ENCODE assay signal across 9 mouse cellular contexts in the genomic region with DNA sequence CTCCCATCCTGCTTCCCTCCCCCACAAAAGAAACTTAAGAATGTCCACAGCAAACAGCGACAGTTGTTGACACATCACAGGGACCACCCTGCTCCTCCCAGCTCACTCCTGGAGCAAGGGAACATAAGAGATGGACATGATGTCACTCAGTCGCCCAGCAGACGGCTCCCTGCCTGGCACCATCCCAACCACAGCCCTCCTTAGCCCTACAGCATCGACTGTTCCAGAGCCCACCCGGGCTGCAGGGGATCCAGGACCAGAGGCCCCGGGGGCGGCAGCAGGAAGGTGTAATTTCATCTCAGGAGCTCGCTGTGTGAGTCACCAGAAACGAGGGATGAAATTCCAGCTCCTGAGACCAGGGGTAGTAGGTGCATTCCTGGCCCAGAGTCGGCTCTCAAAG. TPM values are rescaled to one million over a fixed set of nuclear protein-coding genes. Genes with fewer than 3 reads are reported as not detected.
DNase-seq lines count a peak whose midpoint lies in the region; ATAC-seq and TF ChIP-seq lines count a peak whose summit lies in the region.
"Had no signal": no experiment of that assay in that cellular context is flagged by ENCODE, and none has a peak within 500 bp of the region (broad histone marks: within the 10 kb centered on the region; RNA-seq: fewer than 3 reads in every experiment).

No protein-coding gene starts in this region.

- H3K27me3 ChIP-seq in kidney, embryonic 14.5 days (ENCODE audit: control insufficient read depth, insufficient read depth, low read length), result no peaks in the 10 kb centered on the region
- no peaks in the 10 kb centered on the region for H3K27me3 ChIP-seq in kidney, adult 2 months (replicated peaks; ENCODE audit: control insufficient read depth, insufficient read depth, low read length)
- H3K27me3 ChIP-seq in limb, embryonic 13.5 days, result no peaks in the 10 kb centered on the region
- H3K27me3 ChIP-seq: hindbrain, embryonic 15.5 days had no signal

- TF ChIP-seq CTCF in kidney, adult 2 months (conservative IDR thresholded peaks at IDR 0.05; ENCODE audit: insufficient read depth, insufficient read length, low read depth, low read length), result no peak

- H3K4me1 ChIP-seq in kidney, embryonic 14.5 days (ENCODE audit: control insufficient read depth, insufficient read depth, low read length), result peaks cover 17% of the 10 kb centered on the region
- no peaks in the 10 kb centered on the region for H3K4me1 ChIP-seq in kidney, adult 2 months (ENCODE audit: control insufficient read depth, insufficient read depth, low read length)
- H3K4me1 ChIP-seq in limb, embryonic 13.5 days, result peaks cover 26% of the 10 kb centered on the region

- H3K9ac ChIP-seq in kidney, embryonic 14.5 days (ENCODE audit: low read depth, low read length), result 0 out of 2 replicates have a peak overlapping the region, but pooled peaks have one; percentile 20
- no peak overlapping the region for H3K9ac ChIP-seq in limb, embryonic 13.5 days
- H3K9ac ChIP-seq: hindbrain, embryonic 15.5 days had no signal

- no peak overlapping the region for H3K4me3 ChIP-seq in kidney, embryonic 14.5 days (ENCODE audit: low read length)
- H3K4me3 ChIP-seq in kidney, adult 2 months (ENCODE audit: insufficient read depth, low read depth, low read length), result no peak overlapping the region
- no peak overlapping the region for H3K4me3 ChIP-seq in limb, embryonic 13.5 days
- H3K4me3 ChIP-seq: hindbrain, embryonic 15.5 days had no signal

- H3K4me2 ChIP-seq in kidney, embryonic 14.5 days (replicated peaks; ENCODE audit: low read depth, low read length), result peak overlapping the region; percentile 17
- peak overlapping the region; percentile 15; the same call in 1 of the 2 replicates for H3K4me2 ChIP-seq in limb, embryonic 13.5 days (replicated peaks)
- H3K4me2 ChIP-seq: hindbrain, embryonic 15.5 days had no signal

- DNase-seq in adrenal gland, postnatal 14 days, result peak; percentile 60
- DNase-seq in adrenal gland, postnatal 4 days (ENCODE audit: low spot score in 2 of 2), result no peak
- no peak for DNase-seq in kidney, adult 2 months
- peak; percentile 39 for DNase-seq in MN1 (ENCODE audit: low spot score)
- DNase-seq in retina, postnatal 1 day, result no peak

- WGBS in kidney, embryonic 14.5 days, result 10% methylated on average over 10 of the region's 10 CpGs
- 27% methylated on average over 10 of the region's 10 CpGs for WGBS in kidney, adult 2 months
- 41% methylated on average over 10 of the region's 10 CpGs for WGBS in limb, embryonic 13.5 days

- ATAC-seq in kidney, embryonic 14.5 days (ENCODE audit: low FRiP score, low TSS enrichment), result peak; percentile 89
- peak; percentile 69 for ATAC-seq in limb, embryonic 13.5 days (ENCODE audit: low FRiP score, low read depth)
- no peak for ATAC-seq in granulocyte monocyte progenitor cell, adult 5-6 weeks (replicated peaks; ENCODE audit: poor library complexity, severe bottlenecking)

- peaks cover 6% of the 10 kb centered on the region; the same call in 1 of the 2 replicates for H3K9me3 ChIP-seq in kidney, embryonic 14.5 days (ENCODE audit: control insufficient read depth, low read length)
- peaks cover 4% of the 10 kb centered on the region; the same call in 1 of the 2 replicates for H3K9me3 ChIP-seq in limb, embryonic 13.5 days
- H3K9me3 ChIP-seq: hindbrain, embryonic 15.5 days had no signal

- peak overlapping the region; percentile 73; the same call in 1 of the 2 replicates for H3K27ac ChIP-seq in kidney, embryonic 14.5 days (ENCODE audit: low read depth, low read length)
- no peak overlapping the region for H3K27ac ChIP-seq in kidney, adult 2 months (ENCODE audit: insufficient read depth, low read depth, low read length)
- peak overlapping the region; percentile 52 for H3K27ac ChIP-seq in limb, embryonic 13.5 days
- H3K27ac ChIP-seq: hindbrain, embryonic 15.5 days had no signal

- TF ChIP-seq POLR2A in kidney, adult 2 months (IDR thresholded peaks at IDR 0.05; ENCODE audit: low read depth, low read length), result no peak

- H3K36me3 ChIP-seq in kidney, embryonic 14.5 days (ENCODE audit: control insufficient read depth, insufficient read depth, low read length), result peaks cover 2% of the 10 kb centered on the region; the same call in 1 of the 2 replicates
- H3K36me3 ChIP-seq in kidney, adult 2 months (ENCODE audit: control insufficient read depth, insufficient read depth, low read length), result no peaks in the 10 kb centered on the region
- H3K36me3 ChIP-seq in limb, embryonic 13.5 days, result peaks cover 53% of the 10 kb centered on the region
- H3K36me3 ChIP-seq: hindbrain, embryonic 15.5 days had no signal

RNA-seq across cellular contexts. Expression of a gene that starts 10.6 kb away (rescaled TPM):
- 61.7 and 69.6 TPM in 2 replicates for total RNA-seq in adrenal gland, postnatal 14 days (2021)
- total RNA-seq in adrenal gland, postnatal 4 days (2021), result 100 to 1,000 TPM in 1 of 2 experiments, 10 to 100 TPM in 1; 93.5 to 104 TPM
- 60.9 and 84.8 TPM in 2 replicates for polyA plus RNA-seq in kidney, embryonic 14.5 days (2014; fragmentation: Nextera tagmentation; extraction: Ambion mirVana)
- 22.4 and 24.0 TPM in 2 replicates for polyA plus RNA-seq in kidney, adult 2 months (2012; rRNA removed)
- 137 and 141 TPM in 2 replicates for polyA plus RNA-seq in limb, embryonic 13.5 days (2015; fragmentation: Nextera tagmentation; extraction: Ambion mirVana)
- 28.2 and 43.1 TPM in 2 replicates for total RNA-seq in granulocyte monocyte progenitor cell, adult 5-6 weeks (2014; fragmentation: Nextera tagmentation)
- 9.5 and 14.0 TPM in 2 replicates for total RNA-seq in granulocyte monocyte progenitor cell, adult 5-6 weeks (2017)

Comparison
In these comparisons a context has a peak if more than half of its experiments do, and no peak if none do; other contexts are left out.
1. DNase-seq: peak in adrenal gland, postnatal 14 days (single experiment) and MN1 (single experiment); none in adrenal gland, postnatal 4 days (0 of 2), kidney, adult 2 months (single experiment) and retina, postnatal 1 day (single experiment).